Mouse (Mus musculus): Measurements from ENCODE around the gene Cav3.

DNA sequence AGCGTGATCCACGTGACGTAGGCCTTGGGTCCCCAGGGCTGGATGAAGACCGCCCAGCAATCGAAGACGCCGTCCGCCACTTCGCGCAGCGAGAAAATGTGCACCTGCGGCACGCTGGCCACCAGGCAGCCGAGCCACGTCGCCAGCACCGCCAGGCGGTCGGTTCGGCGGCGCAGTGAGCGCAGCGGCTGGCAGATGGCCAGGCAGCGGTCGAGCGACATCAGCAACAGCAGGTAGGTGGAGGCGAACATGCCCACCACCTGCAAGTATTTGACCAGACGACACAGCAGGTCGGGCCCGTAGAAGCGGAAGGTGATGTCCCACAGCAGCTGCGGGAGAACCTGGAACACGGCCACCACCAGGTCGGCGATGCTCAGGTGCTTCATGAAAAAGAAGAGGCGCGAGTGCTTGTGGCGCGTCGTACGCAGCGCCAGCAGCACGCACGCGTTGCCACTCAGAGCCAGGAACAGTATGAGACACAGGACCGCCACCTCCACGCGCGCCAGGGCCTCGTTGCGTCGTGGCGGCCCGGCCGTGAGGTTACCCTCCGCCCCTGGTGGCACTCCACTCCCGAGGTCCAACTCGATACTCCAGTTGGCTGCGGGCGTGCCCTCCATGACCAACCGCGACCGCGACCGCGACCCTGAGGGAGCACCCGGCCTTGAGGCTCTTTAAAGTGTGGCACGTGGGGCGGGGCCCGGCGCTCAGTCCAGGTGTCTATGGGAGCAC, 30.0 kb downstream of the Cav3 start:
- no peak for TF ChIP-seq BHLHE40 (IDR thresholded peaks at IDR 0.05; ENCODE audit: low read depth, low read length)
- TF ChIP-seq ETS1 (conservative IDR thresholded peaks at IDR 0.05; ENCODE audit: low read depth, low read length), result no peak
- no peak for TF ChIP-seq CTCF (conservative IDR thresholded peaks at IDR 0.05 in 1 of 2, IDR thresholded peaks at IDR 0.05 in 1 of 2; ENCODE audit: low read depth in 2 of 2, low read length in 2 of 2)
- no peak for TF ChIP-seq TCF12 (IDR thresholded peaks at IDR 0.05; ENCODE audit: low read depth, low read length)
- no peak for TF ChIP-seq POLR2AphosphoS2 (IDR thresholded peaks at IDR 0.05; ENCODE audit: low read depth, low read length)
- no peak for TF ChIP-seq NELFE (IDR thresholded peaks at IDR 0.05; ENCODE audit: low read depth, low read length)
